Mouse (Mus musculus) limb, embryonic 14.5 days (tissue): Measurements from ENCODE around the gene Strip2. TPM values are rescaled to one million over a fixed set of nuclear protein-coding genes. Genes with fewer than 3 reads are reported as not detected.

ENCODE experiments used
- ATAC-seq: fragments of 200-750 bp; cut with Nextera tagmentation; 2 replicates; pipeline ENCODE4 v1.8.0; 2017; ENCODE audit warnings: low read depth, moderate number of reproducible peaks, moderate TSS enrichment; ENCODE audit not compliant: low FRiP score
- DNase-seq: peaks from one replicate; pipeline ENCODE4 v3.0.0-alpha.2; 2015; ENCODE audit warnings: low spot score
- H3K27ac ChIP-seq: fragments of 300-500 bp; sonication (generic); replicated peaks from 2 replicates; pipeline ENCODE4 v1.5.1; 2014; ENCODE audit warnings: low read depth, mild to moderate bottlenecking, low read length, moderate library complexity, mixed read lengths
- H3K27me3 ChIP-seq: fragments of 300-500 bp; sonication (generic); 2 replicates; pipeline ENCODE4 v1.6.1; 2014; ENCODE audit warnings: low read length, mixed read lengths; ENCODE audit not compliant: control insufficient read depth, insufficient read depth
- H3K36me3 ChIP-seq: fragments of 300-500 bp; sonication (generic); 2 replicates; pipeline ENCODE4 v1.6.1; 2014; ENCODE audit warnings: mild to moderate bottlenecking, low read length, moderate library complexity, mixed read lengths; ENCODE audit not compliant: control insufficient read depth, insufficient read depth
- H3K4me1 ChIP-seq: fragments of 300-500 bp; sonication (generic); 2 replicates; pipeline ENCODE4 v1.6.1; 2014; ENCODE audit warnings: antibody characterized with exemption, low read length, mixed read lengths; ENCODE audit not compliant: control insufficient read depth, insufficient read depth
- H3K4me2 ChIP-seq: fragments of 300-500 bp; sonication (generic); replicated peaks from 2 replicates; pipeline ENCODE4 v1.6.1; 2014; ENCODE audit warnings: low read depth, mild to moderate bottlenecking, low read length, moderate library complexity; ENCODE audit not compliant: severe bottlenecking
- H3K4me3 ChIP-seq: fragments of 300-500 bp; sonication (generic); replicated peaks from 2 replicates; pipeline ENCODE4 v1.5.1; 2014; ENCODE audit warnings: low read length
- H3K9ac ChIP-seq: fragments of 300-500 bp; sonication (generic); 2 replicates; pipeline ENCODE4 v1.6.1; 2014; ENCODE audit warnings: mild to moderate bottlenecking, low read depth, low read length, moderate library complexity; ENCODE audit not compliant: severe bottlenecking
- H3K9me3 ChIP-seq: fragments of 300-500 bp; sonication (generic); 2 replicates; pipeline ENCODE4 v1.6.1; 2016; ENCODE audit warnings: low read length; ENCODE audit not compliant: control insufficient read depth
- POLR2A ChIP-seq: fragments of 200-500 bp; IDR thresholded peaks from 2 replicates; pipeline ENCODE4 v1.8.0; 2012; ENCODE audit warnings: inconsistent platforms, mild to moderate bottlenecking, moderate library complexity, borderline replicate concordance; ENCODE audit not compliant: insufficient read depth, insufficient read length; ENCODE audit errors: extremely low read depth
- WGBS: fragments of 180-500 bp; shearing (Covaris S2); extraction: QIAGEN DNeasy Blood & Tissue Kit; methylation state at CpG from one replicate; pipeline ENCODE4 v1.1.7; 2014; 5-methylcytosine and 5-hydroxymethylcytosine counted together
- polyA plus RNA-seq, 2 experiments: library from polyadenylated mRNA; depleted of rRNA in 1 of 2; stranded (reverse) in 1 of 2; unstranded in 1 of 2; fragments of >200 nt; fragmentation: Nextera tagmentation in 1 of 2; extraction: Ambion mirVana in 1 of 2; gene quantifications; 2 replicates each; pipeline versions ENCODE4 v1.2.1 to v1.2.3; 2012 to 2014

Strip2 gene
- polyA plus RNA-seq, 2 experiments = 2.5 to 3.3 TPM

- Histone ChIP-seq H3K27ac (no peak overlapping the region), H3K4me1 (no peaks in the 10 kb centered on the region), H3K4me2 (no peak overlapping the region), H3K27me3 (no peaks in the 10 kb centered on the region), H3K4me3 (no peak overlapping the region), H3K36me3 (peaks cover 22% of the 10 kb centered on the region), H3K9ac (no peak overlapping the region), H3K9me3 (no peaks in the 10 kb centered on the region)
- ATAC-seq = no peak
- no peak for TF ChIP-seq POLR2A
- no peak for DNase-seq
Measured at GRCm38 (mm10) chr6:29879579-29879978, 37.2 kb upstream of the Strip2 start.

DNA sequence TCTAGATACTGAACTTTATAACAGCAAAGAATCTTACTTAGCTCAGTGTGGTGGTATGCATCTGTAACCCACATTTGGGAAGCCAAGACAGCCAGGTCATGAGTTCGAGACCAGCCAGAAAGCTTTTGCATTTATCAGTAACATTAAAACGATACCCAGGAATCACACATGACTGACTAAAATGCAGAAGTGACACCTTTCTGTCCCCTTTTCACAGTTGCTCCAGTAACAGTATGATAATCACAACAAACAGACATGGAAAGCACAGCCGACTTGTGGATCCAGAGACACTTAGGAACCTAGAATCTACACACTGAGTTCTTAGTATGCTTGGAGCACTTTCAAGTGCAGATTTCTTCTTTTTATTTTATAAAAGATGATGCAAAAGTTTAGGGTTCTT, 36.0 kb upstream of the Strip2 start:
- no peaks in the 10 kb centered on the region for H3K4me1 ChIP-seq
- H3K4me2 ChIP-seq = no peak overlapping the region
- no peak for TF ChIP-seq POLR2A
- no peak overlapping the region for H3K9ac ChIP-seq
- no peak for DNase-seq
- 93% methylated on average over 3 of the region's 3 CpGs for WGBS
- no peak for ATAC-seq
- H3K4me3 ChIP-seq = no peak overlapping the region
- H3K9me3 ChIP-seq = no peaks in the 10 kb centered on the region
- H3K27me3 ChIP-seq = no peaks in the 10 kb centered on the region
- peaks cover 22% of the 10 kb centered on the region for H3K36me3 ChIP-seq
- no peak overlapping the region for H3K27ac ChIP-seq

- WGBS = 32% methylated on average over 2 of the region's 2 CpGs
- Histone ChIP-seq H3K27me3 (no peaks in the 10 kb centered on the region), H3K4me2 (no peak overlapping the region), H3K36me3 (peaks cover 29% of the 10 kb centered on the region), H3K4me1 (no peaks in the 10 kb centered on the region), H3K27ac (no peak overlapping the region), H3K4me3 (no peak overlapping the region), H3K9ac (no peak overlapping the region), H3K9me3 (no peaks in the 10 kb centered on the region)
- no peak for TF ChIP-seq POLR2A
- no peak for DNase-seq
- ATAC-seq = no peak
Measured at GRCm38 (mm10) chr6:29881936-29882335, 34.9 kb upstream of the Strip2 start.

GRCm38 (mm10) chr6:29882870-29883269, 33.9 kb upstream of the Strip2 start:
- Histone ChIP-seq H3K4me3 (no peak overlapping the region), H3K4me1 (no peaks in the 10 kb centered on the region), H3K4me2 (no peak overlapping the region), H3K36me3 (peaks cover 24% of the 10 kb centered on the region; the same call in 1 of the 2 replicates), H3K27ac (no peak overlapping the region), H3K27me3 (no peaks in the 10 kb centered on the region), H3K9me3 (no peaks in the 10 kb centered on the region), H3K9ac (no peak overlapping the region)
- WGBS = 81% methylated on average over 6 of the region's 6 CpGs
- ATAC-seq (no peak), DNase-seq (no peak)
- TF ChIP-seq POLR2A = no peak

- H3K4me1 ChIP-seq = no peaks in the 10 kb centered on the region
- DNase-seq (no peak), ATAC-seq (no peak)
- 83% methylated on average over 11 of the region's 11 CpGs for WGBS
- no peaks in the 10 kb centered on the region for H3K9me3 ChIP-seq
- no peaks in the 10 kb centered on the region for H3K27me3 ChIP-seq
- no peak overlapping the region for H3K27ac ChIP-seq
- TF ChIP-seq POLR2A = no peak
- peaks cover 29% of the 10 kb centered on the region for H3K36me3 ChIP-seq
- no peak overlapping the region for H3K4me3 ChIP-seq
- H3K4me2 ChIP-seq = no peak overlapping the region
- no peak overlapping the region for H3K9ac ChIP-seq
Measured at GRCm38 (mm10) chr6:29891151-29891550, 25.7 kb upstream of the Strip2 start.

DNA sequence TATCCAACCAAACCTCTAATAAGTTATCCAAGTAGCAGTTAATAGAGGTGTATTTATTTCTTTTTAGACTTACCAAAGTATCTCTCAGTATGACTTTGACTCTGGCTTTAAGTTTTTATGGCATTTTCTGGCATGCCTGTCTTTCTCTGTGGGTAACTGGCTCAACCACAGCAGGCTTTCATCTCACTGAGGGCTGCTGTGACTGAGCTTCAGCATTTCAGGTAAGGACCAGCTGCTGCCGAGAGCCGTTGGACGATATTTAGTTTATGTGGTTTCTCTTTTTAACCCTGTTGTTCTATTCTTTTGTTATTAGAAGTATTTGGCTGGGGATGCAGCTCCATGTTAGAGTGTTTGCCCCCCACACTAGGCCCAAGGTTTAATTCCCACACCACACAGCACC, 19.8 kb upstream of the Strip2 start:
- TF ChIP-seq POLR2A = no peak
- Histone ChIP-seq H3K27me3 (no peaks in the 10 kb centered on the region), H3K4me1 (no peaks in the 10 kb centered on the region), H3K27ac (no peak overlapping the region), H3K9ac (no peak overlapping the region), H3K4me2 (no peak overlapping the region), H3K9me3 (no peaks in the 10 kb centered on the region), H3K4me3 (no peak overlapping the region), H3K36me3 (peaks cover 38% of the 10 kb centered on the region)
- DNase-seq = no peak
- no peak for ATAC-seq
- WGBS = 76% methylated on average over 3 of the region's 3 CpGs
